ENCODE assay signal across 23 mouse cellular contexts in genomic region chr19:23984186-23984585, GRCm38 (mm10).
"Had no signal": no experiment of that assay in that cellular context is flagged by ENCODE, and none has a peak within 500 bp of the region (broad histone marks: within the 10 kb centered on the region; RNA-seq: fewer than 3 reads in every experiment).

No protein-coding gene starts in this region.

- H3K4me3 ChIP-seq: heart, adult 2 months; heart, embryonic 13.5 days; heart, embryonic 15.5 days; kidney, embryonic 15.5 days; limb, embryonic 13.5 days; limb, embryonic 15.5 days; liver, embryonic 12.5 days had no signal

- H3K4me2 ChIP-seq: heart, embryonic 11.5 days; heart, embryonic 13.5 days; heart, embryonic 15.5 days; kidney, embryonic 15.5 days; limb, embryonic 13.5 days; limb, embryonic 15.5 days; liver, embryonic 12.5 days had no signal

- DNase-seq: gastrocnemius, postnatal 14 days; gastrocnemius, postnatal 36 days; heart, adult 2 months; heart, postnatal 14 days; heart, postnatal 36 days; kidney, adult 11 months; kidney, adult 2 months; kidney, adult 9 months; kidney, postnatal 14 days; kidney, postnatal 36 days; layer of hippocampus, adult 9-11 months; layer of hippocampus, postnatal 36 days; left cerebral cortex, postnatal 4 days had no signal

- ATAC-seq: hindbrain, embryonic 16.5 days; intestine, embryonic 16.5 days; liver, embryonic 12.5 days had no signal

- H3K9me3 ChIP-seq: heart, embryonic 13.5 days; heart, embryonic 15.5 days; kidney, embryonic 15.5 days; limb, embryonic 13.5 days; limb, embryonic 15.5 days; liver, embryonic 12.5 days had no signal

- H3K9ac ChIP-seq: heart, embryonic 13.5 days; heart, embryonic 15.5 days; kidney, embryonic 15.5 days; limb, embryonic 13.5 days; limb, embryonic 15.5 days; liver, embryonic 12.5 days had no signal

- H3K36me3 ChIP-seq: kidney, embryonic 15.5 days; limb, embryonic 13.5 days; limb, embryonic 15.5 days; liver, embryonic 12.5 days had no signal

- H3K27me3 ChIP-seq: heart, embryonic 13.5 days; heart, embryonic 15.5 days; kidney, embryonic 15.5 days; limb, embryonic 13.5 days; limb, embryonic 15.5 days; liver, embryonic 12.5 days had no signal

- H3K4me1 ChIP-seq: kidney, embryonic 15.5 days; limb, embryonic 13.5 days; limb, embryonic 15.5 days; liver, embryonic 12.5 days had no signal

- H3K27ac ChIP-seq: heart, adult 2 months; heart, embryonic 13.5 days; heart, embryonic 15.5 days; kidney, embryonic 15.5 days; kidney, postnatal 0 days; limb, embryonic 13.5 days; limb, embryonic 15.5 days; liver, embryonic 12.5 days had no signal
